Mouse (Mus musculus) cortical plate, adult 2 months (tissue): ENCODE results near the gene Cope.

Experiments used
- CTCF ChIP-seq: fragments of 200-500 bp; IDR thresholded peaks from 2 replicates; pipeline ENCODE4 v1.5.1; 2011; ENCODE audit warnings: mild to moderate bottlenecking, control low read depth, low read length; ENCODE audit not compliant: insufficient read depth; ENCODE audit errors: extremely low read depth
- POLR2A ChIP-seq: fragments of 200-500 bp; IDR thresholded peaks from 2 replicates; pipeline ENCODE4 v1.6.1; 2011; ENCODE audit warnings: mild to moderate bottlenecking, low read length, control low read depth; ENCODE audit not compliant: insufficient read depth; ENCODE audit errors: extremely low read depth

- TF ChIP-seq POLR2A: no peak
- TF ChIP-seq CTCF: no peak
These were observed 57.1 kb downstream of the Cope start for GRCm38 (mm10) chr8:70359411-70359810.
